Comparison of ENCODE assay signal across 21 mouse cellular contexts in the genomic region with DNA sequence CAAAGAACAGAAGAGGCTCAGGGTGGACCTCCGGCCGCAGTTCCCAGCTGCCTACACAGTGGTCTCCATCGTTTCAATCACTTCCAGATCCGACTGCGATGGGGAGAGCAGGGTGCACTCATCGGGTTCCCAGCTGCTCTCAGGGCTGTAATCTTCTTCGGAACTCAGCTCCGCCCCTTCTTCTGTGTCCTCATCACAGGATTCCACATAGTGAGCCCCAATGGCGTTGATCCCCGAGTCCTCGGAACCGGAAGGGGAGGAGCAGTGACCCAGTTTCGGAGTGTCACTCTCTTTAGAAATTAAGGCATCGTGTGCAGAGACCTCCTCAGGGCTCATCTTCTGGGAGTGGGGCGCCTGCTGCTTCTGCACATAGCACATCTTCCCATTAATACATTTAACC.
"Had no signal": no experiment of that assay in that cellular context is flagged by ENCODE, and none has a peak within 500 bp of the region (broad histone marks: within the 10 kb centered on the region; RNA-seq: fewer than 3 reads in every experiment).

No protein-coding gene starts in this region.

- ATAC-seq: intestine, postnatal 0 days; liver, postnatal 0 days; lung, postnatal 0 days had no signal

- H3K27me3 ChIP-seq: limb, embryonic 12.5 days; limb, embryonic 15.5 days; neural tube, embryonic 12.5 days had no signal

- DNase-seq: kidney, adult 8-10 months; kidney, postnatal 14 days; kidney, postnatal 4 days; left cerebral cortex, postnatal 4 days; liver, postnatal 0 days; lung, embryonic 14.5 days; midbrain, embryonic 14.5 days; right cerebral cortex, adult 18-20 months; right cerebral cortex, postnatal 14 days; right cerebral cortex, postnatal 4 days; thymus, adult 18-20 months; thymus, postnatal 36 days had no signal

- H3K9me3 ChIP-seq: limb, embryonic 12.5 days; limb, embryonic 15.5 days; neural tube, embryonic 12.5 days had no signal

- H3K4me3 ChIP-seq: limb, embryonic 12.5 days; limb, embryonic 15.5 days; neural tube, embryonic 12.5 days had no signal

- H3K4me2 ChIP-seq: limb, embryonic 12.5 days; limb, embryonic 15.5 days; liver, embryonic 11.5 days; lung, embryonic 14.5 days; neural tube, embryonic 12.5 days had no signal

- H3K27ac ChIP-seq: limb, embryonic 12.5 days; limb, embryonic 15.5 days; liver, embryonic 14.5 days; macrophage; neural tube, embryonic 12.5 days; stomach, postnatal 0 days had no signal

- H3K36me3 ChIP-seq: limb, embryonic 12.5 days had no signal

- H3K9ac ChIP-seq: limb, embryonic 12.5 days; limb, embryonic 15.5 days; liver, embryonic 14.5 days; liver, postnatal 0 days; lung, embryonic 14.5 days; neural tube, embryonic 12.5 days had no signal

- H3K4me1 ChIP-seq: limb, embryonic 12.5 days; limb, embryonic 15.5 days had no signal
